Mouse (Mus musculus): ENCODE results near the gene Sorbs2. TPM values are rescaled to one million over a fixed set of nuclear protein-coding genes. Genes with fewer than 3 reads are reported as not detected.

Gene Sorbs2
- polyA plus RNA-seq, 1 experiment from 2014 or later, result 16.7 TPM

DNA sequence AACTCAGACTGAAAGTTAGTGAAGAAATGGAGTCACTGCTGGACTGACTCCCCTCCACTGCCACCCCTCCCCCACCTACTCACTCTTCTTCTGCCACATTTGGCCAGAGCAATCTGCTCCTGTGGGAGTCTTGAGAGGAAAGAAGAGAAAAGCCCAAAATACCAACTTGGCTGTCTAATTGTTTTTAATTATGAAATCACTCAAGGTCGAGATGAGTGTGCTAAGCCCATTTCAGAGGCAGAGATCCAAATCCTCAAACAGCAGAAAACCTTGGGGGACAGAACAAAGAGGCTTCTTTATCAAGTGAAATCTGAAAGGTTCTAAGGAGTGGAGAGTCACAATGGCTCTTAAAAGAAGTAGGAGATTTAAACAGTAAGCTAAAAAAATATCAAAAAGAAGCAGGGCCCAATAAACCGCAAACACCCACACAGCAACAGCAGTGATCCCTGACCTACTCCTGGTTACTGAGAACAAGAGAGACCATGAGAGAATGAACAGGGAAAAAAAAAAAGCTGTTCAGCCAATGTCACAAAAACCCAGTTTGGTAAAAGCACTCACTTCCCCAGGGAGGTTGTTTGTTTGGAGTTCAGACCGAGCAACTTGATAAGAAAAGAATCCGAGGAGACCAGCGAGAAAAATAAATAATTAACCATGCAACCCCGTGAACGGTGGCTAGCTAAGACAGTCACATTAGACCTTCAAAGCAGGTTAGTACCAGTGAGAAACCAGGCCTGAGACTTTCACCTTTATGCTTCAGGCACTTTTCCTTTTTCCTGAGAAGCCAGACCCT, 103.0 kb downstream of the Sorbs2 start:
- DNase-seq (ENCODE audit: low spot score), result no peak
- H3K27ac ChIP-seq, result no peak overlapping the region
- H3K4me1 ChIP-seq, result peaks cover 6% of the 10 kb centered on the region; the same call in 1 of the 2 replicates
- H3K36me3 ChIP-seq, result no peaks in the 10 kb centered on the region
- 63% methylated on average over 7 of the region's 7 CpGs for WGBS
- H3K9me3 ChIP-seq (replicated peaks), result no peaks in the 10 kb centered on the region
- no peak overlapping the region for H3K4me3 ChIP-seq
- H3K27me3 ChIP-seq (ENCODE audit: low read depth, poor library complexity, severe bottlenecking), result no peaks in the 10 kb centered on the region

DNA sequence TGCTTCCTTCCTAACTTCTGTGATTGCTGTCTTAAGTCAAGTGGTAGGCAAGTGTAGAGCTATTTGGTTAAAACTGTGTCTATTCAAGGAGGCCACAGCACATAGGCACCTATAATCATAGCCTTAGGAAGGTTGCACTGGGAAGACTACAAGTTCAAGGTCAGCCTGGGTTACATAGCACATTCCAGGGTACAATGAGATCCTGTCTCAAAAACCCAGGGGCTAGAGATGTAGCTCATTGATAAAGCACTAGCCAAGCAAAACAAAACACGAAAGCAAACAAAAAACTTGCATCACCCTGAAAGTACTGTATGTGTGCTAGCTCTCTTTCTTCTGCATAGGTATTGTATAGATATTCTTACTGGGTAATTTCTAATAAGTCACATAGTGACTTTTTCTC, 103.7 kb downstream of the Sorbs2 start:
- Histone ChIP-seq H3K36me3 (no peaks in the 10 kb centered on the region), H3K4me3 (no peak overlapping the region), H3K9me3 (replicated peaks) (no peaks in the 10 kb centered on the region), H3K4me1 (peaks cover 6% of the 10 kb centered on the region; the same call in 1 of the 2 replicates), H3K27me3 (ENCODE audit: low read depth, poor library complexity, severe bottlenecking) (no peaks in the 10 kb centered on the region), H3K27ac (no peak overlapping the region)
- DNase-seq (ENCODE audit: low spot score), result no peak
- WGBS, result 87% methylated on average over 1 of the region's 1 CpGs

DNA sequence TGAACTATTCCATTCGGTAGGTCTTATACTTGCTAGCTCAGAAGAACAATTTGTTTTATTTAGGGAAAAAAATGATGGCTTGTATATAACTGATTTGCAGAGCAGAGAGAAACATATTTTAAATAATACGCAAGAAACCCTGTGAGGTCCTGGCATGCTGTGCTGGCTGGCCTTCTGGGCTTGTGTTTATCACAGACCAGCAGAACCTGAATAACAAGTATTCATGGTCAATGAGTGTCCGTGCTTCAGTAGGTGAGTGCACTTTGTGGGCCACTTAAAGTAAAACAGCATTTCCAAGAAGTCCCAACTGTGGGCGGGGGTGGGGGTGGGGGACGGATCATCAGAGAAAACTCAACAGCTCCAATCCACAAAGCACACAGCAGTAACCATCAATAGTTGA, 107.0 kb downstream of the Sorbs2 start:
- no peak for DNase-seq (ENCODE audit: low spot score)
- Histone ChIP-seq H3K36me3 (no peaks in the 10 kb centered on the region), H3K4me1 (peaks cover 6% of the 10 kb centered on the region; the same call in 1 of the 2 replicates), H3K27me3 (ENCODE audit: low read depth, poor library complexity, severe bottlenecking) (no peaks in the 10 kb centered on the region), H3K4me3 (no peak overlapping the region), H3K9me3 (replicated peaks) (no peaks in the 10 kb centered on the region; the same call in 1 of the 2 replicates), H3K27ac (no peak overlapping the region)
- 43% methylated on average over 5 of the region's 5 CpGs for WGBS

DNA sequence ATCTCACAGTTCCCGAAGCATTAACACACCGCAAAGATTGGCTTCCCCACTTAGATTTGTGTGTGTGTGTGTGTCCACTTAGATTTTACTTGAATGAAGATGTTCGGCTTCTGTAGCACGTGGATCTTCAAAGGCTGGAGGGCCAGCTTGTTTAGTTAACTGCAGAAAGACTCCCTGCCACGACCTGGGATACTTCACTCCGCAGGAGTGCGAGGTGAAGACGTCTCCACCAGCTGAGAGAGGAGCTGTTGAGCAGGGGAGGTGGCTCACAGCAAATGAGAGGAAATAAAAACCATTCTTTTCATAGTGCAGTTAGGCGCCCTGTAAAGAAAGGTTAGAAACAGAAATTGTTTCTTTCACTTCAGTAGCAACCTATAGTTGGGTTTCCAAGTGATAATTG, 107.5 kb downstream of the Sorbs2 start:
- H3K36me3 ChIP-seq, result no peaks in the 10 kb centered on the region
- H3K27me3 ChIP-seq (ENCODE audit: low read depth, poor library complexity, severe bottlenecking), result no peaks in the 10 kb centered on the region
- DNase-seq (ENCODE audit: low spot score), result no peak
- 15% methylated on average over 9 of the region's 9 CpGs for WGBS
- H3K9me3 ChIP-seq (replicated peaks), result no peaks in the 10 kb centered on the region; the same call in 1 of the 2 replicates
- H3K4me3 ChIP-seq, result no peak overlapping the region
- peaks cover 6% of the 10 kb centered on the region; the same call in 1 of the 2 replicates for H3K4me1 ChIP-seq
- no peak overlapping the region for H3K27ac ChIP-seq

DNA sequence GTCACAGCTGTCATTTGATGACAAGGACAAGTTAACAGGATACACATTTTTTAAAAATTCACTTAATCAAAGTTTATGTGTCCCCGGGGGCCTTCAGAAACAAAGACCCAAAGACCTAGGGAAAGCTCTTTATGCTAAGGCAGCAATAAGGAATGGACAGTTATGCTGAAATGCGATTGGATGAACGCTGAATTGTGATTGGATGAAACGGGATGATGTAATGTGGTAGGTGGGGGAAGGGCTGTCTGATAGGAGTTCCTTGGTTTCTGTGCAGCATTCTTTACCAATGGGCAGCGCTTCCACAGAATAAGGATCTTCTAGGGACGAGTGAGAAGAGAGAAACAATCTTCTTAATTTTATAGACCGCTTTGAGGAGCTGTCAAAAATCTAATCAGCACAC, 108.0 kb downstream of the Sorbs2 start:
- no peaks in the 10 kb centered on the region for H3K36me3 ChIP-seq
- no peak overlapping the region for H3K4me3 ChIP-seq
- no peaks in the 10 kb centered on the region; the same call in 1 of the 2 replicates for H3K9me3 ChIP-seq (replicated peaks)
- 51% methylated on average over 7 of the region's 7 CpGs for WGBS
- H3K4me1 ChIP-seq, result peaks cover 6% of the 10 kb centered on the region; the same call in 1 of the 2 replicates
- no peaks in the 10 kb centered on the region for H3K27me3 ChIP-seq (ENCODE audit: low read depth, poor library complexity, severe bottlenecking)
- DNase-seq (ENCODE audit: low spot score), result no peak
- no peak overlapping the region for H3K27ac ChIP-seq

DNA sequence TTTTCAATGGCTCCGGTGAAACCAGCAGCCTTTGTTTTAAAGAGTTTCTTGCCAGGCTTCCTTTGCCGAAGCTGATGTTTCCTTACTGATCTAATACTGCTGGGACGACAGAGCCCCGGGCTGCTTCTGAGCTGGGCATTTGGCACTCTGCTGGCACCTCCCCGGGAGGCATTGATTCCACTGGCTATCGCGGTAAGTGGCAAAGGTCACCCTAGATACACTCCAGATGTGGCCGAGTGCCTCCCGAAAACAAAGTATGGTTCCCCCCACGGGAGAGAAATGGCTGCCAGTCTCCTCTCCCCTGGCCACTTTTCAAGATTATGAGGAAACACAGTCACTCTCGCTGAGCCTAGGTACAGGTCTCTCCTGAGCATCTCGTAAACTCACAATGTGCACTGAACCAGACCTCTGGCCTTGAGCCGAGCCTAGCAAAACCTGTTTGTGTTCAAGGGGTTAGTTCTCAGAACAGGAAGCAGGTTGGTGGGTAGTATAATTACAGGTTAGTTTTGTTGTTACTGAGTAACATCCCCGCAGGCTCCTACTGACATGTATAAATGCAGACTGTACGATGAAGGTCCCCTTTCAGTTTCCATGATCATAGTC, 114.1 kb downstream of the Sorbs2 start:
- peaks cover 8% of the 10 kb centered on the region for H3K4me1 ChIP-seq
- H3K27ac ChIP-seq, result peak overlapping the region; percentile 64
- H3K9me3 ChIP-seq (replicated peaks), result no peaks in the 10 kb centered on the region; the same call in 1 of the 2 replicates
- no peak for DNase-seq (ENCODE audit: low spot score)
- H3K36me3 ChIP-seq, result no peaks in the 10 kb centered on the region
- no peaks in the 10 kb centered on the region for H3K27me3 ChIP-seq (ENCODE audit: low read depth, poor library complexity, severe bottlenecking)
- no peak overlapping the region for H3K4me3 ChIP-seq
- 68% methylated on average over 15 of the region's 15 CpGs for WGBS

DNA sequence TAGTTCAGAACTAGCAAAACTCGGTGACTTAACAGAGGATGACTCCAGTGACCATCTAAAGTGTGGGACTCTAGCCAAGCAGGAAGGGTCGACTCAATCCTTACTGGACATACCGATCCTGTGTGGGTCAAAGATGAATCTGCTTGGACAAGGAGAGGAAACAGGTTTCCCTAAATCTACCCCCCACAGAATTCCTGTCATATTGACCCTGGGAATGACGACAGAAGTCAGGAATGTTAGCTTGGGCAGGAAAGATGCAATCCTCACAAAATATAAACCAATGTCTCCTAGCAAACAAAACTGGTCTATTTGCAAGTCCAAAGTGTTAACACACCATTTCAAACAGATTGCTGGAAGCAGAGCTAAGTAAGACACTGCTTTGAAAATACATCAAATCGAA, 118.8 kb downstream of the Sorbs2 start:
- Histone ChIP-seq H3K9me3 (replicated peaks) (no peaks in the 10 kb centered on the region), H3K4me1 (peaks cover 17% of the 10 kb centered on the region), H3K4me3 (no peak overlapping the region), H3K27ac (no peak overlapping the region), H3K36me3 (no peaks in the 10 kb centered on the region), H3K27me3 (ENCODE audit: low read depth, poor library complexity, severe bottlenecking) (no peaks in the 10 kb centered on the region)
- WGBS, result 66% methylated on average over 5 of the region's 5 CpGs
- no peak for DNase-seq (ENCODE audit: low spot score)

DNA sequence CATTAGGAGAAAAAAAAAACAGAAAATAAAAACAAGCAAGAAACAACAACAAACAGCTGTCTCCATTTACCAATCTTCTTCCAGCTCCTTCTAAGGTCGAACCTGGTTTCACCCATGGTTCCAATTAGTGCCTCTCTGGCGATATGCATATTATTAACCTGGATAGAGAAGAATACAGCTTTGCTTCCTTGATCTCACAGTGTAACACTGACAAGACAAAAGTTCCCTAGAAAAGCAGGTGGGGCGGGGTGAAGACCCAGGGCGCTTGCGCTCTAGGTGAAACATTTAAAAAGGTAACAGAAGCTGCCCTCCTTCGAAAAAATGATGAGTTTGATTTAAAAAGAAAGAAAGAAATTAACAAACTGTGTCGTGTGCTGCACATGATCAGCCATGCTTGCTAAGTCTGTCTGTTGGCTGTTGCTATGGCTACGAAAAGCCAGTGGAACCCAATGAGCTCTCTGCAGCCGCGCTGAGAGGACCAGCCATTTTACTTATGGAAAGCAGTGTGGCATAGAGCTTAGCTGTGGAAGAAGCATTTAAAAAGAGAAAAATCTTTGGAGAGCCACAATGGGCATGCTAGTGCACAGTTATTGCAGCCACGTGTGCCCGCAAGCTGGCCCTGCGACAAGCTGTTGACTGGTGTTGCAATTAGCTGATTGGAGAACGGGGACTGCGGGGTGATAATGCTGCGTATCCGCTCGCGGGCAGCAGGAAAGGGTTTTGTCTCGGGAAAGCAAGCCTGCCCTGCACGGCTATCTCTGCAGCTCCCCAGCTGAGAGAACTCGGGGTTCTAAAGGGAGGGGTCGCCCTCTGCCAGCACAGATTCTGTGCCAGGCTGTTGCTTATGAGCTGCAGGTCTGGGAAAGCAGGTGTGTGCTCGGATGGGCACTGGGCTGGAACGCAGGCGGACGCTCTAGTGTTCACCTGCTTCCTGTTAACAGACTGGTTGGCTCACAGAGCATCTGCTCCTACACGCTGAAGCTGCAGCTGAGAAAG, 120.0 kb downstream of the Sorbs2 start:
- no peaks in the 10 kb centered on the region for H3K27me3 ChIP-seq (ENCODE audit: low read depth, poor library complexity, severe bottlenecking)
- H3K27ac ChIP-seq, result peak overlapping the region; percentile 86
- peak; percentile 76 for DNase-seq (ENCODE audit: low spot score)
- peaks cover 10% of the 10 kb centered on the region for H3K4me1 ChIP-seq
- H3K4me3 ChIP-seq, result peak overlapping the region; percentile 63
- WGBS, result 2% methylated on average over 28 of the region's 28 CpGs
- no peaks in the 10 kb centered on the region for H3K36me3 ChIP-seq
- H3K9me3 ChIP-seq (replicated peaks), result no peaks in the 10 kb centered on the region

DNA sequence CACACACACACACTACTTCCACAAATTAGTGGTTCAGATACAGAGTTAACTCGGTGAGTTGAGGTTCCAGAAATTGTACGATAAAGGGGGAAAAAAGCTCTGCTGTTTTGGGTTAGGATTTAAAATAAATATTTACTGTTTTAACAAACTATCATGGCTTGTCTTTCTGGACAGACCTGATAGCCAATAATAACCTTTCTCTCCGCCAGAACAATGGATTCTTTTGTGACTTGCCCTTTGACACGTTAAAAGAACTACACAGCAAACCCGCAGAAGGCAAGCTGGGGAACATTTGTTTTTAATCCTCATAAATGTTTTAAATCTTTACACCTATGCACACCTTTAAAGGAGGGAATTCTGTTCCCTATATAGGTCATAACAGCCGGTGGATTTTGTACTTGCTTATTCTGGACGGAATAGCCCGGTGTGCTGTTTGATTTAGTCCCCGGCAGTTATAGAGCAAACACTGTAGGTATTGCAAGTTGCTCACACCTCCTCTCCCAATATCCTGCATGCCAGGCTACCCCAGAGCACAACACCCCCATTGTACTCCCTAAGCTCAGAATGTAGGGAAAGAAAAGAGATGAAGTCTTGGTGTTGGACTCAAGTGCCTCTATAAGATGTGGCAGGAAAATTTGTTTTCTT, 121.0 kb downstream of the Sorbs2 start:
- 63% methylated on average over 9 of the region's 9 CpGs for WGBS
- DNase-seq (ENCODE audit: low spot score), result no peak

DNA sequence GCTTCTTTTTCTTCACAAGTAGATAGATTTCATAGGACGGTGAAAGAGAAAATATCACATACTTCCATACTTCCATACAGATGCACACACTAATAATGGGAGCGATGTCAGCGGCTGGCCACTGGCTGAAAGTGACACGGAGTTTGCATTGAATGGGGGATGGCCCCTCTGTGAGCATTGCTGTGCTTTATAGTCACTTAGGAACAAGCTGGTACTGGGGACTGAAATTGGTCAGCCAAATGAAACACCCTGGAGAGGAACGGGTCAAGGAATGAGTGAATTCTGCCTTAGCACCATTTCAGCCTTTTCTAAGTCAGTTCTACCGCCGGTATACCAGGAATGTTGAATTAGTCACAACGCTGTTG, 121.5 kb downstream of the Sorbs2 start:
- WGBS, result 86% methylated on average over 8 of the region's 8 CpGs
- H3K27ac ChIP-seq, result peak overlapping the region; percentile 86; the same call in 1 of the 2 replicates

More for the DNA sequence above, 121.0 kb downstream of the Sorbs2 start:
- H3K27ac ChIP-seq, result peak overlapping the region; percentile 86; the same call in 1 of the 2 replicates
- no peaks in the 10 kb centered on the region for H3K9me3 ChIP-seq (replicated peaks)
- H3K36me3 ChIP-seq, result no peaks in the 10 kb centered on the region
- peak overlapping the region; percentile 63 for H3K4me3 ChIP-seq
- no peaks in the 10 kb centered on the region for H3K27me3 ChIP-seq (ENCODE audit: low read depth, poor library complexity, severe bottlenecking)
- peaks cover 10% of the 10 kb centered on the region for H3K4me1 ChIP-seq

DNA sequence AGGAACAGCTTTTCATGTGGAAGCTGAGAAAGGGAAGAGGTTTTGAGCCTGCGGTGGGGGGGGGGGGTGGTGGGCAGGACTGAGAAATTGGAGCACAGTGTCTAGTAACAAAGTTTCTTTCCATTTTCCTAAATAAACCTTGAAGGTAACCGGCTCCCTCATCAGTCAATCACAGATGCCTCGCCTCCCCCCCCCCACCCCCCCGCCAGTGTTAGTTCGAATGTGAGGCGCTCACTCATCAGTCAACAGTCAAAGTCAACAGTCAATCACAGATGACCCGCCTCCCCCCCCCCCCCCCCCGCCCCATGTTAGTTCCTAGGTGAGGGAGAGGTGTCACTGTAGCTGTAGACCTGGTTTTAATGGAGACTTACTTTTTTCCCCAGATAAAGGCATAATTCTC, 123.4 kb downstream of the Sorbs2 start:
- H3K27ac ChIP-seq, result no peak overlapping the region
- 85% methylated on average over 7 of the region's 8 CpGs for WGBS
- peaks cover 10% of the 10 kb centered on the region for H3K4me1 ChIP-seq
- no peaks in the 10 kb centered on the region for H3K9me3 ChIP-seq (replicated peaks)
- no peaks in the 10 kb centered on the region for H3K27me3 ChIP-seq (ENCODE audit: low read depth, poor library complexity, severe bottlenecking)
- H3K36me3 ChIP-seq, result no peaks in the 10 kb centered on the region
- H3K4me3 ChIP-seq, result no peak overlapping the region
- no peak for DNase-seq (ENCODE audit: low spot score)

More for the DNA sequence above, 121.5 kb downstream of the Sorbs2 start:
- H3K27me3 ChIP-seq (ENCODE audit: low read depth, poor library complexity, severe bottlenecking), result no peaks in the 10 kb centered on the region
- H3K4me3 ChIP-seq, result peak overlapping the region; percentile 63; the same call in 1 of the 2 replicates
- H3K9me3 ChIP-seq (replicated peaks), result no peaks in the 10 kb centered on the region
- no peak for DNase-seq (ENCODE audit: low spot score)
- H3K36me3 ChIP-seq, result no peaks in the 10 kb centered on the region
- H3K4me1 ChIP-seq, result peaks cover 10% of the 10 kb centered on the region

DNA sequence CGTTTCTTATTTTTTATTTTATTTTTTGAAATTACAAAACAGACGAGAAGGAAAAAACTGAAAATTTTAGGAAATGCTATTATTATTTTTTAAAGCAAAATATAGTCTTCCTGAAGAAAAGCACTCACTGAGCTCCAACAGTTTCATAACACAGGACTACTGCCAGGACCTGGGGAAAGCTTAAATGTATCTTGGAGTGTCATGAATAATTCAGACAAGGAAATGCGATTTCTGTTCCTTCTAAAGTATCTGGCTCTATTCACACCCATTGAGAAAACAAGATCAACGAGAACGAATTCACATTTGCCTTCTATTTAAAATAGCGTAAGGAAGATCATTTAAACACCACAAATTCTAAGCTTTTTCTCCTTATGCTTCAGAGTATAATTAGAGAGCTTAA, 127.6 kb downstream of the Sorbs2 start:
- H3K4me3 ChIP-seq, result no peak overlapping the region
- H3K36me3 ChIP-seq, result no peaks in the 10 kb centered on the region
- no peak for DNase-seq (ENCODE audit: low spot score)
- H3K27ac ChIP-seq, result no peak overlapping the region
- H3K4me1 ChIP-seq, result no peaks in the 10 kb centered on the region
- 87% methylated on average over 6 of the region's 6 CpGs for WGBS
- no peaks in the 10 kb centered on the region for H3K27me3 ChIP-seq (ENCODE audit: low read depth, poor library complexity, severe bottlenecking)
- H3K9me3 ChIP-seq (replicated peaks), result no peaks in the 10 kb centered on the region

All from limb, embryonic 10.5 days (tissue).